Mouse (Mus musculus) cerebellum, adult 11 months (tissue): ENCODE results near the gene Gabbr2.

ENCODE experiments used
- DNase-seq: peaks from one replicate; pipeline ENCODE4 v3.0.0; 2022

The Gabbr2 gene

DNA sequence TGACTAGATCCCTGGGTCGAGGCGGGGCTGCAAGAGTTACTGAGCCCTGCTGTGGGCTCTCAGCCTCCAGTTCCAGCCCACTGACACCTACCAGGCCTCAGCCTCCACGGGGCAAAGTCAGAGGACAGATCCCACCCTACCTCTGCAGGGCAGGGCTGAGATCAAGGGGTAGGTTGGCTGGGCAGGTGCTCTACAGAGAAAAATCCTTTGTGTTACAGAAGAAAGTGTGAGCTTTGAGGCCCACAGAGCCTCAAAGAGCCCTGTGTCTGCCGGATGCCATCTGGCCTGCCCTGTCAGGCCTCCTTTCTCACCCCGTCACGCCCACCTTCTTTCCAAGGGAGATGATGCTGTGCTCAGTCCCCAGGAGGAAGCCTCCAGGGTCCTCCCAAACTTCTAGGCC, 131.1 kb downstream of the Gabbr2 start:
- DNase-seq, result no peak

- DNase-seq, result peak; percentile 77
Measured at GRCm38 (mm10) chr4:46858899-46859298, 132.8 kb downstream of the Gabbr2 start.

DNA sequence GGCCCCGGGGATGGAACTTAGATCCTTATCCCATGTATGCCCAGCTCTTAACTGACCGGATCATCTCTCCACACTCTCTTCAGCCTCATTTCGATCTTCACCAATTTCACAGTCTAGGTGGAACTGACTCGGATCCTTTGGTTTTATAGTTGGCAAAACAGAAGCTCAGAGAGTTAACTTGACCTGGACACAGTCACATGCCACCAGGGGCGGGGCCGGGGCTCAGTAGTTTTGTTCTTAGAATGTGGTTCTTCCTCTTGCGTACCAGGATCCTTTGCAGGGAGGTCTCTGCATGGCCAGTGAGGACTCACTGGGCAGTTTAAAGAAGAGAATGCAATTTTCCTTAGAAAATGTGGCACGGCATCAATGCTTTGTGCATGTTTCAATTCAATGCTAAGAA, 135.5 kb downstream of the Gabbr2 start:
- DNase-seq, result no peak

DNA sequence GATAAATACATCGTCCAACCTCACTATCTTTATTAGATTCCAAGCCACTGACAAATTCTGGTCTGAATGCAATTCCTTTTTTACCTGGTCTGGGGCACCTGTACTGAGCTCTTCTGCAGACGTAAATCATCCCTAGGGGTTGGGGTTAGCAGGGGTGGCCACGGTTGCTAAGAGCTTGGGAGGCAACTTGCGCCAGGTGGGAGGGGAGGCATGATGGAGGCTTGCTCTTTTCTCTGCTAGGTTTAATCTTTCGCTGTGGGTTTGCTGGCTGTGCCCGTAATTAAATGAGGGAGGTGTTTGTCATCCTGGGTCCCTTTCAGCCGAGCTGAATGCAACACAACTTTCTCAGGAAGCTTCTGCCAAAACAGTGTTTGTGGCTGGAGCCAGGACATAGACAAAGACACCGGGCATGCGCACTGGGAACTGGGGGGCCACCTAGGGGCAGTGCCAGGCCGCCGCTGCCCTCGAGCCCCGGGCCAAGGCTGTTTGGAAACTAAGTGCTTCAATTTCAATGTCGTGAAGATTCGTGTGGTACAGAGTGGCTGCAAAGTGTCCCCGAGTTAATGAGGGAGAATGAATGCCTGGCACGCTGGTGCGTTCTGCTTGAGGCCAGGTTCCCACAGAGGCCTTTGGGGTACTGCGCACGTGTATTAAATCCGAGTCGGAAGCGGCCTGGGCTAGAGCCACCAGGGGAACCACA, 136.8 kb downstream of the Gabbr2 start:
- DNase-seq, result no peak

- no peak for DNase-seq
Measured at GRCm38 (mm10) chr4:46853852-46854460, 137.7 kb downstream of the Gabbr2 start.

- DNase-seq, result no peak
Measured at GRCm38 (mm10) chr4:46847745-46848144, 143.9 kb downstream of the Gabbr2 start.

DNA sequence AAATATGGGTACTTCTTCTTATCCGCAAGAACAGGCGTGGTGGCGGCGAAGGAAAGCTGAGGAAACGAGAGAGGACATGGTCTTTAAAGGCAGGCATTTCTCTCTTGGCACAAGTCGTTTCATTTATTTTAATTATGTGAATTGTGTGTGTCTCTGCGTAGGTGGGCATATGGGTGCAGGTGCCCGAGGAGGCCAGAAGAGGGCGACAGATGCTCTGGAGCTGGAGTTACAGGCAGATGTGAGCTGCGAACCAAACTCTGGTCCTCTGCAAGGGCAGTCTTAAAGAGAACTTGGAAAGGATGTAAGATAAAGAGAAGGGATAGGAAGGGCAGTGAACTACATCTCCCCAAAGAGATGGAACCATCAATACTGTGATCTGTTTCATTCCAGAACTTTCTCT, 145.3 kb downstream of the Gabbr2 start:
- DNase-seq, result no peak

GRCm38 (mm10) chr4:46844982-46845643, 146.6 kb downstream of the Gabbr2 start:
- DNase-seq, result no peak

DNA sequence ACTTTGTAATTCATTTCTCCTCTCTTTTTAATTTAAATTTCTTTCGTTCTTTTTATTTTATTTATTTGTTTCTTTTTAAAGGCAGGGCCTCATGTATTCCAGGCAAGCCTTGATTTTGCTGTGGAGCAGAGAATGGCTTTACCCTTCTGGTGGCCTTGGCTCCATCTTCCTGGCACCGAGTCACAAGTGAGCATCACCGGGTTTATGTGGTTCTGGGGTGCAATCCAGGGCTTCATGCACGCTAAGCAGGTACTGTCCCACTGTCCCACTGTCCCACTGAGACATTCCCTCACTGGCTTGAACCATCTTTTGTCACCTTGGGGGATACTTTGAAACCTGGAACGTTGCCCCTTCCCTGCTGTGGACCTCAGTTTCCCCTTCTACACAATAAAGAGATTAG, 147.1 kb downstream of the Gabbr2 start:
- DNase-seq, result no peak

GRCm38 (mm10) chr4:46842596-46842995, 149.1 kb downstream of the Gabbr2 start:
- DNase-seq, result no peak

- peak; percentile 54 for DNase-seq
Measured at GRCm38 (mm10) chr4:46840146-46840545, 151.5 kb downstream of the Gabbr2 start.

- DNase-seq, result no peak
Measured at GRCm38 (mm10) chr4:46837362-46837761, 154.3 kb downstream of the Gabbr2 start.

- DNase-seq, result no peak
Measured at GRCm38 (mm10) chr4:46836065-46836464, 155.6 kb downstream of the Gabbr2 start.

DNA sequence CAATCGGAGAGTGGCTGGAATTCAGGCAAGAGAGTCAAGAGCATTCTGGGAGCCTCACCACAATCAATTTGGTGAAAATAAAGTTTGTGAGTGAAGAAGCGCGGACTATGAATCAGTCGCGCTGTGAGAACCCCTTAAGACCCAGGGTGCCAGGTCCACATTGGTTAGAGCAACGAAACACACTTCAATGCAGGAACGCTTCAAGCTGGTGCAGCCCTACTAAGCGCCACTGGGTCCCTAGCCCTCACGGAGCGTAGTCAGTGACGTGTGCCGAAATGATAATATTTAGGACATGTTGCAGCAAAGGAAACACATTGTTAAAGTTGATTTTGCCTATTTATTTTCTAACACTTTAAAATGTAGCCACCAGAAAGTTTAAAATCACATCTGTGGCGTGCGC, 156.6 kb downstream of the Gabbr2 start:
- no peak for DNase-seq

DNA sequence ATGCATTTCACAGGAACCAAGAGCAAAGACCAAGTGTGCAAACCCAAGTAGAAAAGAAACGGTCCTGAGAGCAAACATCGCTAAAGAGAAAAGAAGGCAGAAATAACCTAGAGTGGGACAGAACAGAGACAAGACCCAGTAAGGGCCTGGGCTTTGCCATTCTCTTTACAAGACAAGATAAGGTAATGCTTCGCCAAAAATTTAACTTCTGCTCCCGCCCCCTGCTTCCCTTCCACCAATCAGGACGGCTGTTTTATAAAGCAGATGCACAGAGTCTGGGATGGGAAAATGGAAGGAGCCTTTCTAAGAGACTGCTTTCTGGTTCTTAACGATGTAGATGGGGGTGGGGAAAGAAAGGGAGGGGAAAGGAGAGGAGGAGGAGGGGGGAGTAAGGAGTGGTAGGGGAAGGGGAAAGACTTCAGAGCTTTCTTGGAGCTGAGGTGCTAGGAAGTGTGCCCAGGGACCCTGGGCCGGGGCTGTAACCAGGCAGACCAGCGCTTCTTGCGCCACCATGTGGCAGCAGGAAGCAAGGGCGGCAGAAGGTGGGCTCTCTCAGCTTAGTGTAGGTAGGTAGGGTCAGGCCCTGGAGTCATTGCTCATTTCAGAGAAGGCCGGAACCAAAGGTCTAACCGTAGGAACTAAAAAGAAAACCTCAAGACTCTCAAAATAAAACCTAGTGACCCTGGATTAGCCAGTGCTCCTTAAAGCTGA, 158.7 kb downstream of the Gabbr2 start:
- no peak for DNase-seq

GRCm38 (mm10) chr4:46829656-46830055, 162.0 kb downstream of the Gabbr2 start:
- no peak for DNase-seq

DNA sequence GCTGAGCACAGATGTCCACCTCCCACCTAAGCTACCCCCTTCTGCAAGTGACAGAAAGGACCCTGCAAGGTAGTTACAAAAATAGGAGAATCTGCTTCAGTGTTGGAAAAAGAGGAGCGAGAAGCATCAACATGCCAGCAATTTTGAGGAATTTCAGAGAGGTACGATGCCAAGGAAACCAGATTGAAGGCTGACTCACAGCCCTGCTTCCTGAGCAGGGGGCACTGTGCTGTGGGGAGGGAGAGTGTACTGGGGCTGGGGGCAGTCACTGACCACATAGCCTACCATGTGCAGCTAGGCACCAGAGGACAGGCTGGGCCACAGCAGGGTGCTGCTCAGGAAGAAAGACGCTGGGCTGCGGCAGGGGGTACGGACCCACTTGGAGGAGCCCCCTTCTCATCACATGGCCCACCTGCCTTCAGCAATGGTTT, 163.5 kb downstream of the Gabbr2 start:
- DNase-seq, result no peak

DNA sequence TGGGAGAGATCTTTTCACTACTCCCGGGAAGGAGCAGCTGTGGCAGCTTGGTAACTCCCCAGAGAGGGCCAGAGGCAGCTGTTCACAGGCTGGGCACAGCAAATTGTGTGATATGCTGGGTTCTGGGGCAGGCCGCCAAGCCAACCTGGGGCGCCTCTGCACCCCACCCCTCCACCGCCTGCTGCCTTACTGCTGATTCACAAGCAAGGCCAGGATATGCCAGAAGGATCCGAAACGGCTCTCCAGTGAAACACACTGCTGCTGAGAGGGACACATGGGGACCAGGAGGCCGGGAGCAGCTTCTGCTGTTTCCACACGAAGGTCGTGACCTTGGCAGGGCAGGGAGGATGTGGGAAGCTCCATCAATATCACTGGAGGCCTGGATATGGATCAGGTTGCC, 164.2 kb downstream of the Gabbr2 start:
- peak; percentile 52 for DNase-seq

- DNase-seq, result no peak
Measured at GRCm38 (mm10) chr4:46825846-46826529, 165.7 kb downstream of the Gabbr2 start.

DNA sequence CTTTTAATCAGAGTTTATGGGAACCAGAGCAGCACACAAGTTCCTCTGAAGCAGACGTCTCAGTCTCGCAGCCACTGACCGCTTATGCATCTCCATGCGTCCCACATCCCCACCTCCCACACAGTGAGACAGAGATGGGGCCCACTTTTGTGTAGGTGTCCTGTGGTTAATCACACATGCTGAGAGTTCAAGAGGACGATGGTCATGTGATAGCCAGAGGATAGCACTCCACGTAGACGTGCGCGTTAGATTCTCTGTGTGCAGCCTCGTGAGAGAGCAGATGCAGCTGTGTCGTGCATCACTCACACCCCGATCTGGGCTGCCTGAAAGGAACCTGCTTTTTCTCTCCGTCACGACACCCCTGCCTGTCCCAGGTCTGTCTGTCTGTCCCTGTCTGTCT, 167.9 kb downstream of the Gabbr2 start:
- no peak for DNase-seq

DNA sequence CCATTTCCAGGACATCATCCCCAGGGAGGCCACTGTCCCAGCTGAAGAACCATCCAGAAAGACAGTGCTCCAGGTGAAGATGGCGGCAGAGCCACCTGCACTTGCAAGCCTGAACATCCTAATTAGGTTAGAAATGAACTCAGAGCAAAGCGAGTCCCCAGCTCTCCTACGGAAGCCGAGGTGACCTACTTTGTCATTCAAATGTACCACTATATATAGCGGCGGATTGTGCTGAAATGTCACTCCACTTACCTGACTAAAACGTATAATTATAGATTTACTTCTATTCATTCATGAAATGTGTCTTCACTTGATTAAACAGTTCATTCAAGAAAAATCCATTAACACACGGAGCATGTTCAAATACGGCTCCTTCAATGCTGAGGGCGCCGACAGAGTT, 170.0 kb downstream of the Gabbr2 start:
- DNase-seq, result no peak

DNA sequence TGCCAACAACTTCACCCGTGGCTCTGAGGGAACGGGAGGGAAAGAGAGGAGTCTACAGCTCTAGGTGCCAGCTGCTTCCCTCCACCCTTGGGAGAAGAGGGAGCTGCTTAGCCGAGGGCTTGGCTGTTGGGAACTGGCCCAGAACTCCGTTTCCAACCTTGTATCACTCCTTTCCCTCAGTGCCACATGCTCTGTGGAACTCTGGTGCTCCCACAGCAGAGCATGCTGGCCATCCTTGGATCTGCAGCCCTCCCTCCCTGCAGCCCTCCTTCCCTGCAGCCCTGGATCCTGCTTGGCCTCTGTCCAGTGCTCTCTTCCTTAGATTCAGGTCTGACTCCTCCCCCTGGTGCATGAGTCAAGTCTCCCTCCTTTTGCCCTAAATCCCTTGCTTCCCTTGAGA, 176.7 kb downstream of the Gabbr2 start:
- peak; percentile 46 for DNase-seq

DNA sequence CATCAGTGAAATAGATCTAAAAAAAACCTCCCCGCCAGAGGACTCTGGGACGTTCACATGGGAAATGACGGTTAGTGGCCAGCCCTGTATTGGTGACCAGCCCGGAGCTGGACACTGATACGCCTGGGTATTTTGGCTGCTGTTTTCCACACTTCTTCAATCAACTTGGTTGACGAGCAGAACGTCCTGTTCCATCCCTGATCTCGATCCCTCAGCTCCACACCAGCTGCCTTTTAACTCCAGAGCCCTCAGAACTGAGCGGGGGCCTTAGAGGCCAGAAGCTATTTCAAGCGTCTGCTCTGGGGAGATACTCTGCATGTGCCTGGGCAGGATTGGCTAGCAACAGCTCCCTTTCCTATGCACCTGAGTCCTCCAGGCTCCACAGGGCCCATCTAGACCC, 177.4 kb downstream of the Gabbr2 start:
- no peak for DNase-seq
